Mouse (Mus musculus): ENCODE measurements around the gene Gdpgp1. TPM values are rescaled to one million over a fixed set of nuclear protein-coding genes. Genes with fewer than 3 reads are reported as not detected.

Gene Gdpgp1
- polyA plus RNA-seq, 1 experiment from 2014 or later, result 3.5 TPM

DNA sequence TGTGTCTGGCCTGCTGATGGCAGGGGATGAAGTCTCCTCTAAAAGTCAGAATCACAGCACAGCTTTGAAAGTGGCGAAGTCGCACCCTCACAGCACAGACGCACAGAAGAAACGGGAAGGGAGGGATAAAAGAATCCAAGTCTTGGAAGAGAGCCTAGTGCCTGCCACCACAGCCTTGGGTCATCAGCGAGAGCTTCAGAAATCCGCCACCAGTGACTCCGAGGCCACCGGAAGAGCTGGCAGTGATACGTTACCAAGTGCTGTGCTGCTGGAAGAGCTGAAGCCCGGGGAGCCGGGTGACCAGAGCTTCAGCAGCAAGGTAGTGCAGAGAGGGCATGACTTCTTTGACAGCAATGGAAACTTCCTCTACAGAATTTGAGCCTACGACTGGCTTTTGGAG, 31.9 kb downstream of the Gdpgp1 start:
- no peak for ATAC-seq (ENCODE audit: low FRiP score, low TSS enrichment)
- Histone ChIP-seq H3K27me3 (ENCODE audit: insufficient read depth, low read length) (no peaks in the 10 kb centered on the region), H3K9me3 (ENCODE audit: low read length) (no peaks in the 10 kb centered on the region), H3K36me3 (ENCODE audit: insufficient read depth, low read length) (peaks cover 25% of the 10 kb centered on the region), H3K9ac (replicated peaks; ENCODE audit: low read length) (no peak overlapping the region), H3K4me1 (ENCODE audit: insufficient read depth, low read length) (peaks cover 19% of the 10 kb centered on the region), H3K4me3 (ENCODE audit: low read length) (no peak overlapping the region), H3K27ac (ENCODE audit: low read length) (no peak overlapping the region), H3K4me2 (replicated peaks; ENCODE audit: low read depth, low read length) (no peak overlapping the region)
- WGBS, result 97% methylated on average over 12 of the region's 12 CpGs

GRCm38 (mm10) chr7:80267764-80268163, 35.1 kb downstream of the Gdpgp1 start:
- Histone ChIP-seq H3K36me3 (ENCODE audit: insufficient read depth, low read length) (peaks cover 25% of the 10 kb centered on the region), H3K4me3 (ENCODE audit: low read length) (no peak overlapping the region), H3K9ac (replicated peaks; ENCODE audit: low read length) (no peak overlapping the region), H3K27ac (ENCODE audit: low read length) (no peak overlapping the region), H3K27me3 (ENCODE audit: insufficient read depth, low read length) (no peaks in the 10 kb centered on the region), H3K4me1 (ENCODE audit: insufficient read depth, low read length) (peaks cover 12% of the 10 kb centered on the region), H3K4me2 (replicated peaks; ENCODE audit: low read depth, low read length) (no peak overlapping the region), H3K9me3 (ENCODE audit: low read length) (no peaks in the 10 kb centered on the region)
- ATAC-seq (ENCODE audit: low FRiP score, low TSS enrichment), result no peak
- 77% methylated on average over 1 of the region's 1 CpGs for WGBS

DNA sequence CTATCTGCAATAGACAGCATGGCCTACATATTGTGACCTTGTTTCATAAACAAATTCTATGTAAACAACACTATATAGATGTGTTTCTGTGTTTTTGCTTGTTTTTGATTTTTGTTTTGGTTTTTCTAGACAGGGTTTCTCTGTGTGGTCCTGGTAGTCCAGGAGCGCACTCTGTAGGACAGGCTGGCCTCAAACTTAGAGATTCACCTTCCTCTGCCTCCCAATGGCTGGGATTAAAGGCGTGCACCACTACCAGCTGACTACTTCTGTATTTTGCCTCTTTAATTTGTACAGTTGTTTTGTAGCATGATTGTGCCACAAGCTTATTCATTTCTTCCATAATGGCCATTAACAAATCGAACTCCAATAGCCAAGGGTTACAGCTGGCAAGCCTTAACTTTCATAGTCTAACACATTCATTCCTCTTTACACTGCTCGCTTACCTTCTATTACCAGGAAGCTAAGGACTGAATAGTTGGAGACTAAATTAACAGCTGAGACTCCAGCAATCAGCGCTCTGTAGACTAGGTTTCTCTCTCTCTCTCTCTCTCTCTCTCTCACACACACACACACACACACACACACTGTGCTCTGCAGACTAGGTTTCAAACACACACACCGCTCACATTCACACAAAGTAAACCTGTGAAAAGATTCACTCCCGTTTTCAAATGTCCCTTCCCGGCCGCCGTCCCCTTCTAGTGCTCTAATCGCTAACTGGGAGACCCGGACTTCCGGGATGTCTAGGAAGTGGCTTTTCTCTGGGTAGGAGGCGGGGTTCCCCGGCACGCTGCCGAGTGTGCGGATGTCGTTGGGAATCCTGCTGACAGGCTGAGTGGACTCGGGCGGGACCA, 36.5 kb downstream of the Gdpgp1 start, which contains the start of gene Vps33b:
Gene Vps33b, plus strand, starts transcription at position 753 of the 854 bp plus-strand sequence.
- H3K27me3 ChIP-seq (ENCODE audit: insufficient read depth, low read length), result no peaks in the 10 kb centered on the region
- 4% methylated on average over 21 of the region's 21 CpGs for WGBS
- peak within 1 kb of the TSS; percentile 80 for H3K4me3 ChIP-seq (ENCODE audit: low read length)
- H3K4me1 ChIP-seq (ENCODE audit: insufficient read depth, low read length), result peaks cover 12% of the 10 kb centered on the region
- H3K36me3 ChIP-seq (ENCODE audit: insufficient read depth, low read length), result peaks cover 32% of the 10 kb centered on the region
- H3K9me3 ChIP-seq (ENCODE audit: low read length), result peaks cover 1% of the 10 kb centered on the region
- H3K27ac ChIP-seq (ENCODE audit: low read length), result peak within 1 kb of the TSS; percentile 71
- H3K4me2 ChIP-seq (replicated peaks; ENCODE audit: low read depth, low read length), result peak within 1 kb of the TSS; percentile 86
- ATAC-seq (ENCODE audit: low FRiP score, low TSS enrichment), result peak; percentile 96
- peak within 1 kb of the TSS; percentile 82 for H3K9ac ChIP-seq (replicated peaks; ENCODE audit: low read length)

DNA sequence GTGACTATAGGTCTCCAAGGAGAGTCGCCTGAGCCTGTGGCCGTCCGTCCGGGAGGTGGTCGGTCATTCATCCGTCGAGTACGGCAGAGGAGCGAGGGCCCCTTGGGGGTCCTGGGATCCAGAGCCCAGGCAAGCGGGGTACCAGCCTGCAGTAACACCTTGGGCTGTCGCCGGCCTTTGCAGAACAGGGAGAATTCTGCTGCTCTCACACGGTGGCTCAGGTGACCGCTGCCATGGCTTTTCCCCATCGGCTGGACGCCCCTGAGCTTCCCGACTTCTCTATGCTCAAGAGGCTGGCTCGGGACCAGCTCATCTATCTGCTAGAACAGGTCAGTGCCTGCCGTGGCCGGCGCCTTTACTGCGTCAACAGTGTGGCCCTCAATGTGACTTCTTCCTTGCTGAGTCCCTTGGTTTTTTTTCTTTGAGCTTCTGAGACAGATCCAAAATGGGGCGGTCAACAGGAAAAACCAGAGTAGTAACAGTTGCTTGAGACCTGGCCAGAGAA, 37.1 kb downstream of the Gdpgp1 start:
- Histone ChIP-seq H3K9me3 (ENCODE audit: low read length) (peaks cover 8% of the 10 kb centered on the region), H3K4me3 (ENCODE audit: low read length) (peak overlapping the region; percentile 80), H3K27ac (ENCODE audit: low read length) (peak overlapping the region; percentile 50), H3K4me2 (replicated peaks; ENCODE audit: low read depth, low read length) (peak overlapping the region; percentile 86), H3K36me3 (ENCODE audit: insufficient read depth, low read length) (peaks cover 32% of the 10 kb centered on the region), H3K27me3 (ENCODE audit: insufficient read depth, low read length) (no peaks in the 10 kb centered on the region), H3K4me1 (ENCODE audit: insufficient read depth, low read length) (peaks cover 12% of the 10 kb centered on the region), H3K9ac (replicated peaks; ENCODE audit: low read length) (peak overlapping the region; percentile 82)
- peak; percentile 46; the same call in 1 of the 2 replicates for ATAC-seq (ENCODE audit: low FRiP score, low TSS enrichment)
- under 1% methylated on average over 23 of the region's 23 CpGs for WGBS

- peaks cover 33% of the 10 kb centered on the region for H3K36me3 ChIP-seq (ENCODE audit: insufficient read depth, low read length)
- WGBS, result 95% methylated on average over 2 of the region's 2 CpGs
- no peak for ATAC-seq (ENCODE audit: low FRiP score, low TSS enrichment)
- H3K27me3 ChIP-seq (ENCODE audit: insufficient read depth, low read length), result no peaks in the 10 kb centered on the region
- no peak overlapping the region for H3K4me3 ChIP-seq (ENCODE audit: low read length)
- H3K9ac ChIP-seq (replicated peaks; ENCODE audit: low read length), result no peak overlapping the region
- no peak overlapping the region for H3K27ac ChIP-seq (ENCODE audit: low read length)
- peaks cover 13% of the 10 kb centered on the region for H3K9me3 ChIP-seq (ENCODE audit: low read length)
- no peak overlapping the region for H3K4me2 ChIP-seq (replicated peaks; ENCODE audit: low read depth, low read length)
- peaks cover 12% of the 10 kb centered on the region for H3K4me1 ChIP-seq (ENCODE audit: insufficient read depth, low read length)
These were observed 40.8 kb downstream of the Gdpgp1 start for GRCm38 (mm10) chr7:80273456-80273855.

GRCm38 (mm10) chr7:80276374-80276773, 43.7 kb downstream of the Gdpgp1 start:
- H3K4me2 ChIP-seq (replicated peaks; ENCODE audit: low read depth, low read length), result no peak overlapping the region
- H3K27ac ChIP-seq (ENCODE audit: low read length), result no peak overlapping the region
- H3K9ac ChIP-seq (replicated peaks; ENCODE audit: low read length), result no peak overlapping the region
- H3K4me3 ChIP-seq (ENCODE audit: low read length), result no peak overlapping the region
- H3K4me1 ChIP-seq (ENCODE audit: insufficient read depth, low read length), result no peaks in the 10 kb centered on the region
- peaks cover 13% of the 10 kb centered on the region for H3K9me3 ChIP-seq (ENCODE audit: low read length)
- no peak for ATAC-seq (ENCODE audit: low FRiP score, low TSS enrichment)
- H3K27me3 ChIP-seq (ENCODE audit: insufficient read depth, low read length), result no peaks in the 10 kb centered on the region
- H3K36me3 ChIP-seq (ENCODE audit: insufficient read depth, low read length), result peaks cover 49% of the 10 kb centered on the region
- WGBS, result 95% methylated on average over 4 of the region's 4 CpGs

DNA sequence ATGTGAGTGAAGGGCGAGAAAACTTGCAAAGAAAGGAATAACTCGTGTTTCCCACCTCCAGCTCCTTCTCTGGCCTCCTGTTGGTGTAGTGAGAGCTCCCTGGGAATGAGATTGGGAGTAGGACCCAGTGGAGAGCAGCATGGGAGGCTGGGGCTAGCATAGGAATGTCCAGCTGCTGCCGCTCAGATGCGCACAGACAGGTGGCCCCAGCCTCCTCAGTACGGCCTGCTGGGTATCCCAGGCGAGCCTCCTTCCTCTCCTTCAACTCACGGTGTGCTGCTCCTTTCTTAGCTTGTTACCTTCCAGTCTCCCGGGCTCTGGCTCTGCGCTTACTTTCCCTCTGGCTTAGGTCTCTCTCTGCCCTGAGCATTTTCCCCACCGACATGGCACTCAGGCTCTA, 47.4 kb downstream of the Gdpgp1 start:
- WGBS, result 75% methylated on average over 10 of the region's 10 CpGs
- Histone ChIP-seq H3K4me1 (ENCODE audit: insufficient read depth, low read length) (no peaks in the 10 kb centered on the region), H3K36me3 (ENCODE audit: insufficient read depth, low read length) (peaks cover 52% of the 10 kb centered on the region), H3K9ac (replicated peaks; ENCODE audit: low read length) (no peak overlapping the region), H3K4me3 (ENCODE audit: low read length) (no peak overlapping the region), H3K27me3 (ENCODE audit: insufficient read depth, low read length) (no peaks in the 10 kb centered on the region), H3K4me2 (replicated peaks; ENCODE audit: low read depth, low read length) (no peak overlapping the region), H3K27ac (ENCODE audit: low read length) (no peak overlapping the region), H3K9me3 (ENCODE audit: low read length) (peaks cover 3% of the 10 kb centered on the region; the same call in 1 of the 2 replicates)
- ATAC-seq (ENCODE audit: low FRiP score, low TSS enrichment), result no peak

GRCm38 (mm10) chr7:80280998-80281397, 48.3 kb downstream of the Gdpgp1 start:
- Histone ChIP-seq H3K27ac (ENCODE audit: low read length) (no peak overlapping the region), H3K4me1 (ENCODE audit: insufficient read depth, low read length) (no peaks in the 10 kb centered on the region), H3K36me3 (ENCODE audit: insufficient read depth, low read length) (peaks cover 54% of the 10 kb centered on the region), H3K27me3 (ENCODE audit: insufficient read depth, low read length) (no peaks in the 10 kb centered on the region), H3K9me3 (ENCODE audit: low read length) (no peaks in the 10 kb centered on the region), H3K9ac (replicated peaks; ENCODE audit: low read length) (no peak overlapping the region), H3K4me2 (replicated peaks; ENCODE audit: low read depth, low read length) (no peak overlapping the region), H3K4me3 (ENCODE audit: low read length) (no peak overlapping the region)
- WGBS, result 92% methylated on average over 2 of the region's 2 CpGs
- ATAC-seq (ENCODE audit: low FRiP score, low TSS enrichment), result no peak

- Histone ChIP-seq H3K4me2 (replicated peaks; ENCODE audit: low read depth, low read length) (no peak overlapping the region), H3K27ac (ENCODE audit: low read length) (no peak overlapping the region), H3K4me3 (ENCODE audit: low read length) (no peak overlapping the region), H3K9ac (replicated peaks; ENCODE audit: low read length) (no peak overlapping the region), H3K27me3 (ENCODE audit: insufficient read depth, low read length) (no peaks in the 10 kb centered on the region), H3K36me3 (ENCODE audit: insufficient read depth, low read length) (peaks cover 49% of the 10 kb centered on the region), H3K4me1 (ENCODE audit: insufficient read depth, low read length) (no peaks in the 10 kb centered on the region), H3K9me3 (ENCODE audit: low read length) (no peaks in the 10 kb centered on the region)
- ATAC-seq (ENCODE audit: low FRiP score, low TSS enrichment), result no peak
- WGBS, result 88% methylated on average over 3 of the region's 3 CpGs
These were observed 49.0 kb downstream of the Gdpgp1 start for GRCm38 (mm10) chr7:80281646-80282045.

Data from kidney, embryonic 16.5 days (tissue).